Mouse (Mus musculus): ENCODE data around the gene Mat2b. TPM values are rescaled to one million over a fixed set of nuclear protein-coding genes. Genes with fewer than 3 reads are reported as not detected.

Gene Mat2b
- 85.1 and 93.4 TPM in 2 replicates for polyA plus RNA-seq (2014; fragmentation: Nextera tagmentation; extraction: Ambion mirVana)

DNA sequence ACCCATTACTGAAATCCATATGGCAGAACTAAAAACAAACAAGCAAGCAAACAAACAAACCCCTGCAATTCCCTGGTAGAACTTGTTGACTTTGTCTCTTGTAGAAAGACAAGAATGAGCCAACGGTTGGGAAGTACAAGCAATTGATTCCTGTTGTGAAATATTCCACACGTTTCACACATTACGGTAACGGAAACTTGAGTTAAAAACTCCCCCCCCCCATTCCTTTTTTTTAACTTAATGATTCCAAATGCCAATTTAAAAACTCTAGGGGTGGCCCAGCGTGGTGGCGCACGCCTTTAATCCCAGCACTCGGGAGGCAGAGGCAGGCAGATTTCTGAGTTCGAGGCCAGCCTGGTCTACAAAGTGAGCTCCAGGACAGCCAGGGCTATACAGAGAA lies at the start of gene Mat2b:
Gene Mat2b, minus strand, starts transcription at position 101 of the 400 bp plus-strand sequence.
- no peaks in the 10 kb centered on the region for H3K9me3 ChIP-seq (ENCODE audit: low read depth, low read length)
- peak within 1 kb of the TSS; percentile 84 for H3K9ac ChIP-seq
- peak within 1 kb of the TSS; percentile 80 for H3K4me2 ChIP-seq
- peak within 1 kb of the TSS; percentile 83 for H3K4me3 ChIP-seq (ENCODE audit: low read depth, low read length)
- ATAC-seq (ENCODE audit: insufficient read depth) = no peak
- no peaks in the 10 kb centered on the region for H3K27me3 ChIP-seq (ENCODE audit: insufficient read depth, low read length)
- DNase-seq = no peak
- peaks cover 9% of the 10 kb centered on the region; the same call in 1 of the 2 replicates for H3K4me1 ChIP-seq (ENCODE audit: insufficient read depth)
- WGBS = 82% methylated on average over 9 of the region's 9 CpGs
- TF ChIP-seq CTCF (IDR thresholded peaks at IDR 0.05; ENCODE audit: low read depth) = no peak
- H3K36me3 ChIP-seq (ENCODE audit: insufficient read depth) = no peaks in the 10 kb centered on the region
- peak within 1 kb of the TSS; percentile 98 for H3K27ac ChIP-seq (ENCODE audit: low read depth)

DNA sequence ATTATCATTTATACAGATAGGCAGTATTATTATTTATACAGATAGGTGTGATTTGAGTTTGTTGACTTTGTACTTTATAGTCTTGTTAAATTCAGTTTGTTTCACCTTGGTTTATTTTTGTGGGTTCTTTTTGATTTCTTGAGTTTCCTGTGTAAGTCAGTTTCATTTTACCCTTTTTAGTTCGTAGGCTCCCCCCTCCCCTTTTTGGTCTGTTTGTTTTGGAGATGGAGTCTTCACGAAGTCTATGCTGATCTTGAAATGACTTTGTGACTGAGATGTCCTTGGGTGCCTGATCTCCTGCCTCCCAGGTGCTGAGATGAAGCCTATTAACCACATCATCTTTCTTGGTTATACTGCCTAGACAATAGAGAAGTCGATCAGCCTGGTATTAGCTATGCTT lies 49.3 kb upstream of the Mat2b start:
- Histone ChIP-seq H3K36me3 (ENCODE audit: insufficient read depth) (peaks cover 25% of the 10 kb centered on the region), H3K4me2 (no peak overlapping the region), H3K9ac (no peak overlapping the region), H3K4me3 (ENCODE audit: low read depth, low read length) (no peak overlapping the region), H3K27me3 (ENCODE audit: insufficient read depth, low read length) (no peaks in the 10 kb centered on the region), H3K27ac (ENCODE audit: low read depth) (no peak overlapping the region), H3K4me1 (ENCODE audit: insufficient read depth) (no peaks in the 10 kb centered on the region), H3K9me3 (ENCODE audit: low read depth, low read length) (no peaks in the 10 kb centered on the region)
- ATAC-seq (ENCODE audit: insufficient read depth) (no peak), DNase-seq (no peak)
- no peak for TF ChIP-seq CTCF (IDR thresholded peaks at IDR 0.05; ENCODE audit: low read depth)
- WGBS = 79% methylated on average over 3 of the region's 3 CpGs

DNA sequence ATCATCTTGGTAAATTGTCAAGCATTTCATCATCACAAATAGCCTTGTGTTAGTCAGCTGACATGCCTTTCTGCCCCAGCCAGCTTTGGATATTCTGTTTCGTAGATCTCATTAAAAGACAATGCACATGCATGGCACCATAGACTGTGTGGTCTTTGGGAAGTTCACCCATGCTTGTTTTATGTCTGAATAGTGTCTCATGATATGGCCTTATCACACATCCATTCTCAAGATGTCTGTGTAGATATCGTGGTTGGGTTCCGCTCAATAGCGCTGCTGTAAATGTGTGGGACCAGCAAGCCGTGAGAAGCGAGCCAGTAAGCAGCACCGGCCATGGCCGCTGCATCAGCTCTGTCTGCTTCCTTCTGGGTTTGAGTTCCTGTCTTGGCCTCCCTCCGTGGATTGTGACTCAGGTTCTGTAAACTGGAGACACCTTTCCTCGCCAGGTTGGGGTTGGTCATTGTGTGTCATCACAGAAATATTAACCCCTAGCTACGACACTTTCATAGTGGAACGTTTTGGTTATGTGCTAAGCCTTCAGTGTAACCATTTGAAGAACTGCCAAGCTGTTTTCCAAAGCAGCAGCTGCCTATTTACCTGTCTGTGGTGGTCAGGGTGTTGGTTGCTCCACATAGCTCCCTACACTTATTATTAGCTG lies 46.7 kb upstream of the Mat2b start:
- no peak for DNase-seq
- Histone ChIP-seq H3K27me3 (ENCODE audit: insufficient read depth, low read length) (no peaks in the 10 kb centered on the region), H3K27ac (ENCODE audit: low read depth) (no peak overlapping the region), H3K9ac (no peak overlapping the region), H3K4me3 (ENCODE audit: low read depth, low read length) (no peak overlapping the region), H3K4me2 (no peak overlapping the region), H3K4me1 (ENCODE audit: insufficient read depth) (no peaks in the 10 kb centered on the region), H3K9me3 (ENCODE audit: low read depth, low read length) (no peaks in the 10 kb centered on the region), H3K36me3 (ENCODE audit: insufficient read depth) (peaks cover 47% of the 10 kb centered on the region)
- no peak for TF ChIP-seq CTCF (IDR thresholded peaks at IDR 0.05; ENCODE audit: low read depth)
- no peak for ATAC-seq (ENCODE audit: insufficient read depth)
- WGBS = 88% methylated on average over 12 of the region's 12 CpGs

DNA sequence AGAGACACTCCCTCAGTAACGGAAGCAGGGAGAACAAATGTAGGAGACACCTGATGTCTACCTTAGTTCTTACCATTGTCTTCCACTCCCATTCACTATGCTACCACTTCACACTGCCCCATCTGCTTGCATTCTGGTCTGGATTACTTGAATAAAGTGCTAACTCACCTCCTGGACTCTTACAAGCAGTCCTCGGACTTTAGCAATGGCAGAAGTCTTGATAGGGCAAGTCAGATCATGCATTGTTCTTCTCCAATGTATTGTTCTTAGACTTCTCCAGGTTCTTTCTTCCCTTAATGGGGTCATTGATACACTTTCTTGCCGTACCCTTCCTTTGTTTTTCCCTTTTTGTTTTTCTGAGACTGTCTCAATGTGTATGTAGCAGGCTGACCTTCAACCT lies 42.4 kb upstream of the Mat2b start:
- H3K27me3 ChIP-seq (ENCODE audit: insufficient read depth, low read length) = no peaks in the 10 kb centered on the region
- no peak overlapping the region for H3K27ac ChIP-seq (ENCODE audit: low read depth)
- H3K4me2 ChIP-seq = no peak overlapping the region
- DNase-seq (no peak), ATAC-seq (ENCODE audit: insufficient read depth) (no peak)
- H3K9me3 ChIP-seq (ENCODE audit: low read depth, low read length) = no peaks in the 10 kb centered on the region
- 88% methylated on average over 3 of the region's 3 CpGs for WGBS
- H3K9ac ChIP-seq = no peak overlapping the region
- peaks cover 5% of the 10 kb centered on the region; the same call in 1 of the 2 replicates for H3K4me1 ChIP-seq (ENCODE audit: insufficient read depth)
- peaks cover 52% of the 10 kb centered on the region for H3K36me3 ChIP-seq (ENCODE audit: insufficient read depth)
- TF ChIP-seq CTCF (IDR thresholded peaks at IDR 0.05; ENCODE audit: low read depth) = no peak
- H3K4me3 ChIP-seq (ENCODE audit: low read depth, low read length) = no peak overlapping the region

DNA sequence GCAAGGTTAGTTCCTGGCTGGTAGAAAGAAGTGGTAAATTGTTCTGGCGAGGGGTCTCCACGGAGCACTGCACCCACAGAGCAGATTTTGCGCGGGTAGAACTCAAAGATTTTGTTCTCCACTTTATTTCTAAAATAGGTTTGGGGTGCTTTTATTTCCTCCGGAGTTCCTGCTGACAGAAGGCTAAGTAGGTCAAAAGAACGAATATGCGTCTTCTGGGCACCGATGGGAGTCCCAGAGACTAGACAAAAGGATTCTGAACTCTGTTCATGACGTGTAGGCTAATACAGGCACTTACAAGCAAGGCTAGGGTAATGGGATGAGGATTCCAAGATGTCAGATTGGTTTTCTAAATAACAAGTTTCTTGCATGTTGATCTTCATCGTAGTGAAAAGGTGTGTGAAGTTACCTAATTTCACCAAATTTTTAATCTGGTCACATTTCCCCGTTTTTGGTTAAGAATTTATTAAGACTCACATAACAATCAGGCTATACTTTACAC lies 39.3 kb upstream of the Mat2b start:
- H3K27ac ChIP-seq (ENCODE audit: low read depth) = peak overlapping the region; percentile 83
- DNase-seq = peak; percentile 20
- peaks cover 30% of the 10 kb centered on the region for H3K36me3 ChIP-seq (ENCODE audit: insufficient read depth)
- peak overlapping the region; percentile 76 for H3K4me2 ChIP-seq
- no peaks in the 10 kb centered on the region for H3K9me3 ChIP-seq (ENCODE audit: low read depth, low read length)
- ATAC-seq (ENCODE audit: insufficient read depth) = no peak
- H3K9ac ChIP-seq = peak overlapping the region; percentile 96
- no peak for TF ChIP-seq CTCF (IDR thresholded peaks at IDR 0.05; ENCODE audit: low read depth)
- peaks cover 15% of the 10 kb centered on the region; the same call in 1 of the 2 replicates for H3K4me1 ChIP-seq (ENCODE audit: insufficient read depth)
- 3% methylated on average over 11 of the region's 11 CpGs for WGBS
- H3K4me3 ChIP-seq (ENCODE audit: low read depth, low read length) = peak overlapping the region; percentile 96
- H3K27me3 ChIP-seq (ENCODE audit: insufficient read depth, low read length) = no peaks in the 10 kb centered on the region

DNA sequence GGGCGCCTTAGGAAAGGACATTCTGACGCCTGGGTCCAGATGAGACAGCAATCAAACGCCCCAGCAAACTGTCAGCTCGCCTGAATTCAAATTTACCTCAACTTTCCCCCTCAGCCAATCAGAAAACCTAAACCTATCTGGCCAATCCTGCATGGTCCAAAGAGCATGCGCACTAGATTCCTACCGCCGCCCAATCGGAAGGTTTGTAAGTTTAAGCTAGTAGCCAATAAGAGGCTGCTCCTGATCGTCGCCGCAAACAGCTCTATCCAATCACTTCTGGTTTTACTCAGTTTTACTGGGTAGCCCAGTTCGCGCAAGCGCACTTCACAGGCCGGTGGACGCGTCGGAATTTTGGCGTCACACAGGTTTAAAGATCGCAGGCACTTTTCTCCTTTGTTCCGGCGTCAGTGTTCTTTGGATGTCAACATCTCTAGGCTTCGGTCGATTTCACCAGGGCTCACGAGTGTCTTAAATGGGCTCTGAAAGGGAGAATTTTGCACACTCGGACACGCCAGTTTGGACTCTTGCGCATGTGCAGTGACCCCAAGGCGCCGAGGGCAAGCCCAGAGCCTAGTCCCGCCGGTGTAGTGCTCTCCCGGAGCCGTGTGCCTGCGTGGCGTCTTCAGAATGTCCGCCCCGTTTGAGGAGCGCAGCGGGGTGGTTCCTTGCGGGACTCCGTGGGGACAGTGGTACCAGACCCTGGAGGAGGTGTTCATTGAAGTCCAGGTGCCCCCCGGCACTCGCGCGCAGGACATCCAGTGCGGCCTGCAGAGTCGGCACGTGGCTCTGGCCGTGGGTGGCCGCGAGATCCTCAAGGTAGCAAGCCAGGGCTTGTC lies 38.6 kb upstream of the Mat2b start, which contains the start of the genes Hmmr and Nudcd2:
Gene Hmmr, minus strand, starts transcription at position 84 of the 836 bp plus-strand sequence.
Gene Nudcd2, plus strand, starts transcription at position 329 of the 836 bp plus-strand sequence.
- Histone ChIP-seq H3K36me3 (ENCODE audit: insufficient read depth) (peaks cover 28% of the 10 kb centered on the region), H3K9ac (peak within 1 kb of the TSS; percentile 96), H3K27ac (ENCODE audit: low read depth) (peak within 1 kb of the TSS; percentile 83), H3K9me3 (ENCODE audit: low read depth, low read length) (no peaks in the 10 kb centered on the region), H3K4me2 (peak within 1 kb of the TSS; percentile 81), H3K27me3 (ENCODE audit: insufficient read depth, low read length) (no peaks in the 10 kb centered on the region), H3K4me3 (ENCODE audit: low read depth, low read length) (peak within 1 kb of the TSS; percentile 96), H3K4me1 (ENCODE audit: insufficient read depth) (peaks cover 15% of the 10 kb centered on the region; the same call in 1 of the 2 replicates)
- no peak for TF ChIP-seq CTCF (IDR thresholded peaks at IDR 0.05; ENCODE audit: low read depth)
- WGBS = under 1% methylated on average over 52 of the region's 52 CpGs
- ATAC-seq (ENCODE audit: insufficient read depth) (peak; percentile 99), DNase-seq (peak; percentile 99)

DNA sequence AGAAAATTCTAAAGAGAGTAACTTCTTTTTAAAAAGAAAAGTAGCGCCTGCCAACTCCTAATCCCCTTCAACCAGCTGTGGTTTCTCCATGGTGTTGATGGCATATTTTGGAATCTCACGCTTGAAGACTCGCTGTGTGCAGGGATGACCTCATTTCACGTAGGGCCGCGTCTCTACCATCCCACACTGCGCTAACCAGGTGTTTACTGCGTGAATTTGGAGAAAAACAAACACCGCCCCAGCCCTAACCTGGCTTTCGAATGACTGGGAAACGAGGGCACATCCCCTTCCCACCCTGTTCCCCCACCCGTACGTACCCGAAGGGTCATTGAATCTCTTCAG lies 38.0 kb upstream of the Mat2b start:
- Histone ChIP-seq H3K4me2 (peak overlapping the region; percentile 81), H3K9ac (peak overlapping the region; percentile 70), H3K27me3 (ENCODE audit: insufficient read depth, low read length) (no peaks in the 10 kb centered on the region), H3K4me1 (ENCODE audit: insufficient read depth) (peaks cover 15% of the 10 kb centered on the region; the same call in 1 of the 2 replicates), H3K27ac (ENCODE audit: low read depth) (peak overlapping the region; percentile 54; the same call in 1 of the 2 replicates), H3K36me3 (ENCODE audit: insufficient read depth) (peaks cover 29% of the 10 kb centered on the region), H3K4me3 (ENCODE audit: low read depth, low read length) (peak overlapping the region; percentile 96), H3K9me3 (ENCODE audit: low read depth, low read length) (no peaks in the 10 kb centered on the region)
- DNase-seq (peak; percentile 13), ATAC-seq (ENCODE audit: insufficient read depth) (no peak; the same call in 1 of the 2 replicates)
- no peak for TF ChIP-seq CTCF (IDR thresholded peaks at IDR 0.05; ENCODE audit: low read depth)
- WGBS = under 1% methylated on average over 14 of the region's 14 CpGs

Data from lung, embryonic 14.5 days (tissue).